Mouse (Mus musculus): Measurements from ENCODE around the gene Gnl2.

Gnl2 gene

GRCm38 (mm10) chr4:125015806-125016635, at the start of gene Gnl2:
TSS of gene Gnl2 (plus strand) at chr4:125016585.
- ATAC-seq (ENCODE audit: insufficient number of reproducible peaks, low FRiP score, low TSS enrichment), result no peak

GRCm38 (mm10) chr4:124968711-124969110, 47.7 kb upstream of the Gnl2 start:
- no peak for ATAC-seq (ENCODE audit: insufficient number of reproducible peaks, low FRiP score, low TSS enrichment)

GRCm38 (mm10) chr4:124969219-124969848, 47.1 kb upstream of the Gnl2 start:
- ATAC-seq (ENCODE audit: insufficient number of reproducible peaks, low FRiP score, low TSS enrichment), result no peak

GRCm38 (mm10) chr4:124970194-124970593, 46.2 kb upstream of the Gnl2 start:
- no peak for ATAC-seq (ENCODE audit: insufficient number of reproducible peaks, low FRiP score, low TSS enrichment)

GRCm38 (mm10) chr4:124970677-124971076, 45.7 kb upstream of the Gnl2 start:
- no peak for ATAC-seq (ENCODE audit: insufficient number of reproducible peaks, low FRiP score, low TSS enrichment)

DNA sequence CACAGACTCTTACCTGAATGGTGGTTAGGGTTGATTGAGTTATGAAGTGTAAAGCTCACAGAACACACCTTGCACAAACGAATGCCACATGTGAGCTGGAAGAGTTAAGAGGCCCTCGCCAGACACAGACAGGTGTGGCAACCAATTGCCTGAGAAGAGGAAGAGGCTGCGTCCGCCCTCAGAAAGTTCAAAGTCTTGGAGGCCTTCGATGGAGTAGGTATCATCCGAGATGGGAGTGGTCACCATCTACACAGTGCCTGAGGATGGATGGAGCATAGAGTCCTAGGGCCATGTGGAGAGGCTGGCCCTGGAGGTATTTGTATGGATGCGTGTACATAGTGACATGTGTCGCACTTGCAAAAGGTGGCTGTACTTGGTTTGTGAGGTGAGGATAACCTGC, 45.3 kb upstream of the Gnl2 start:
- ATAC-seq (ENCODE audit: insufficient number of reproducible peaks, low FRiP score, low TSS enrichment), result no peak

DNA sequence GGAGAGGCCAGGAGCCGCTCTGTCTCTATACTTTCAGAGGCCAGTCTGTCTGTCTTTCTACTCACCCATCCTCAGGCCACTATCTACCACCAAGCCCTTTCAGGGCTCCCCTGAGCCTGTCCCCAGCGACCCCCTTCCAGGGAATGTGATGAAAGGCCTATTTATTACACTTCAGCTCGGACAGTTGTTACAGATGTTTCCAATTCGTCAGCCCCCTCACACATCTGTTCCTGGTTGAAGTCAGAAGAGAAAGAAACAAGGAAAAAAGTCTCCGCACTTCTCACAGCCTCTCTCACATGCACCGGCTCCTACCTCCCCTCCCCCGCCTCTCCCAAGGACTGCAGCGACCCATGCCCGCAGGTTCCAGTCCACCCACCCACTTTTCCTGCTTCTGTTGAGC, 44.1 kb upstream of the Gnl2 start:
- no peak for ATAC-seq (ENCODE audit: insufficient number of reproducible peaks, low FRiP score, low TSS enrichment)

DNA sequence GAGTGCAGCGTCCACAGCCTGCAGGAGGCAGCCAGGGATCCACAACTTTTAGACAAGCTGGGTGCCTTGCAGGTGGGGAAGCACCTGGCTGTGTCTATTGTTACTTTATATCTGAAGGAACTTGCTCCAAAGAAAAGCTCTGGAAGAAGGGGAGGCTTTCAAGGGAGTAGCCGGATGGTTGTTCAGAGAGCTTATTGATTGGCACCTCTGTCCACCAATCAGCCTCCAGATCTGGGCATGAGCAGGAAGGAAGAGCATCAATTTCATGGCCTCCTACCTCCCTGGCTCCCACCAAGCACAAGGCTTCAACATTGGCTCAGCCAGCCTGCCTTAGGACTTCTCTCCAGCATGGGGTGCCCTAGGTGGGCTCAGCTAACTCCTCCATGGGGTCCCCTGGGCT, 43.1 kb upstream of the Gnl2 start:
- ATAC-seq (ENCODE audit: insufficient number of reproducible peaks, low FRiP score, low TSS enrichment), result no peak

DNA sequence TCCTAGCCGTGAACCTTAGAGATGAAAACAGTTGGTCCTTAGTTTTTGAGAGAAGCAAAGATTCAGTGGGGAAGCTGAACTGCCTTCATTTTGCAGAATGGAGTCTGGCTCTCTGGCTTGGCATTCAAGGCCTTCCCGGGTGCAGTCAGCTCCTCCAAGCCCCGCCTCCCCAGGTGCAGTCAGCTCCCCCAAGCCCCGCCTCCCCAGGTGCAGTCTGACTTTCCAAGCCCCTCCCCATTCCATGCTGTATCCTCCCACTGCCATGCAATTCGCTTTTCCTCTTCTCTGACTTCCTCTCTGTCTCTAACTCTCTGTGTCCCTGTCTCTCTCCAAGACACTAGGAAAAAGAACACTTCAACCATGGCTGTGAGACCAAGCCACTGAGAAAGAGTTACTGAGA, 38.2 kb upstream of the Gnl2 start:
- no peak for ATAC-seq (ENCODE audit: insufficient number of reproducible peaks, low FRiP score, low TSS enrichment)

DNA sequence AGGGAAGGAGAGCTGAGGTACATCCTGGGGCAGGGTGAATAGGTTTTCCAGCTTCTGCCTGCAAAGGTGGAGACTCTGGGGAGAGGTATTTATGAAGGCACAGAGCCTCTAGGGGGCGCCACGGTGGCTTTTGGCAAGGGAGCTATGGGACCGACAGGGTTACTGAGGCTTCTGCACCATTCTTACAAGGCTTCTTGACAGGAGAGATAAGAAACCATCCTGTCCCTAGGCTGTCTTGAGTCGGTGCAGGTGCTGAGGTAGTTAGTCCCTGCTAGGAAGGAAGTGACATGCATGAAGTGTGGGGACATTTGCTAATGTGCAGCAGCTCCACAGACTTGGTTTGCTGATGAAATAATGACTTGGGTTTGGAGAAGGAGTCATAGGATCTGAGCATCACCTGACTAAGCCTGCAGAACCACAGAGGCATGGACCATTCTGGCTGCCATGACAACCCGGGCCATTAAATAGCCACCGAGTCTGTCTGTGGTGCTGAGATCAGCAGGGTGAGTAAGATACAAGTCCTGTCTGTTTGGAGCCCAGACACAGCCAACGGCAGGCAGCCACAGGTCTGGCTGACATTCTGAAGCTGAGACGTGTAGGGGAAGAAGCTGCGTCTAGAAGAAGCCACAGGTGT, 32.4 kb upstream of the Gnl2 start:
- ATAC-seq (ENCODE audit: insufficient number of reproducible peaks, low FRiP score, low TSS enrichment), result no peak

DNA sequence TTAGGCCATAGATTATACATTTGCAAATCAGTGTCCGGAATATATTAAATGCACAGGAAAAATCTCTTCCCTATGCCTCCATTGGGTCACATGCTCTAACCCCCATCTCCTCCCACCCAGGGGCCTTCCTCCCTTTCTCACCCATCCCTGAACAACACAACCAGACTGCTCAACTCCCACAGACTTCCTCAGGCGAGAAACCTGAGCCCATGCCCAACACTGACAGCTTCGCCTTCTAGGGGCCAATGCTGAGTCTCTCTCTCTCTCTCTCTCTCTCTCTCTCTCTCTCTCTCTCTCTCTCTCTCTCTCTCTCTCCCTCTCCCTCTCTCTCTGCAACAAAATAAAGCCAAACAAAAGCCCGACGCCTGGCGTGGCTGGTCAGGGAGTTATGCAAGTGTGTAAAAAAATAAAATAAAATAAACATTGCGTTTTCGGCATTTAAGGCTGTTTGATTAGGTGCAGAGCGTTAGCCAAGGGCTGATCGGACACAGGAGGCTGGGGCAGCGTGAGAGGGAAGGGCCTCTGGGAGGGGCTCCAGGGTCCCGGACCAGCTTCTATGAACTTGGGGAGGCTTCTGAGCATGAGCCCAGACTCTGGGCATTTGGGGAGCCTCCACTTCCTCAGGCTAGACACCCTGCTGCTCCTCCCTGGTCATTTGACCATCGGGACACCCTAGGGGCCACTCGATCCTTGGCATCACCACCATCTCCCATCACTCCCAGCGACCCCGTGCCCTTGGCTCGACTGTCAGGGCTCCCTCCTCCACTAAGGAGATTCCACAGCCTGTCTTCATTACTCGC, 31.3 kb upstream of the Gnl2 start:
- no peak for ATAC-seq (ENCODE audit: insufficient number of reproducible peaks, low FRiP score, low TSS enrichment)

- ATAC-seq (ENCODE audit: insufficient number of reproducible peaks, low FRiP score, low TSS enrichment), result no peak
Measured at GRCm38 (mm10) chr4:124985671-124986602, 30.4 kb upstream of the Gnl2 start, which contains the start of gene Rspo1. TSS of gene Rspo1 (plus strand) at chr4:124986430.

- no peak for ATAC-seq (ENCODE audit: insufficient number of reproducible peaks, low FRiP score, low TSS enrichment)
Measured at GRCm38 (mm10) chr4:124986739-124987710, 29.4 kb upstream of the Gnl2 start.

DNA sequence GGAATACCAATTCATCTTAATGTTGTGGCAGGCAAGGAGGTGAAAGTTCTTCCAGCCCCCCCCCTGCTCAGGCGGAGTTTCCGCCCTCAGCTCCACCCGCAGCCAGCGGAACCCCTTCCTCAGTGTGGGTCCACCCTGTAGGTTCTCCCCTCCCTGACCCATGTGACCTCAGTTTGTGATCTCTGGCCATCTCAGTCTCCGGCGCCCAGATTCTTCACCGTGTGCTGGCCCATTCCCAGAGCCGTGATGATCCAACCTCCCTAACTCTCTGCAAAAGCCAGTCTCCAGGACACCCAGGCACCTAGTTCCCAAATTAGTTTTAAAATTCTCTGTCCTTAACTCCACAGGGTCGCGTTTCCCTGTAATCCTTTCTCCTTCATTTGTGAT, 28.7 kb upstream of the Gnl2 start:
- no peak for ATAC-seq (ENCODE audit: insufficient number of reproducible peaks, low FRiP score, low TSS enrichment)

DNA sequence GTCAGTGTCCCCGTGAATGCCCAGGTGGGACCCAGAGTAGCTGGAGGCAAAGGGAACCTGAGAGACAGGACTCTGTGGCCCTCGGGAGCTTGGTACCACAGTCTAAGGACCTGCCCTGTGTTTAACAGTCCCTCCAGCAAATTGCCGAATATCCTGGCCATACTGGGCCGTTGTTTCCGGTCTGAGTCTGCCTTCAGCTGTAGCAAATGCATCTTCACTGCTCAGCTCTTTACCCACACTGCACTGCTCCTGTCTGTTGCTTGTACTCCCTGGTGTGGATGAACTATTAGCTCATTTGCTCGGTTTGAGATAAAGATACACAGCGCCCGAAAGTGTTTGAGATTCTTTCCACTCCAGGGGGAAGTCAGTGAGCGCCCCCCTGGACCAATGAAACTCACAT, 28.0 kb upstream of the Gnl2 start:
- ATAC-seq (ENCODE audit: insufficient number of reproducible peaks, low FRiP score, low TSS enrichment), result no peak

DNA sequence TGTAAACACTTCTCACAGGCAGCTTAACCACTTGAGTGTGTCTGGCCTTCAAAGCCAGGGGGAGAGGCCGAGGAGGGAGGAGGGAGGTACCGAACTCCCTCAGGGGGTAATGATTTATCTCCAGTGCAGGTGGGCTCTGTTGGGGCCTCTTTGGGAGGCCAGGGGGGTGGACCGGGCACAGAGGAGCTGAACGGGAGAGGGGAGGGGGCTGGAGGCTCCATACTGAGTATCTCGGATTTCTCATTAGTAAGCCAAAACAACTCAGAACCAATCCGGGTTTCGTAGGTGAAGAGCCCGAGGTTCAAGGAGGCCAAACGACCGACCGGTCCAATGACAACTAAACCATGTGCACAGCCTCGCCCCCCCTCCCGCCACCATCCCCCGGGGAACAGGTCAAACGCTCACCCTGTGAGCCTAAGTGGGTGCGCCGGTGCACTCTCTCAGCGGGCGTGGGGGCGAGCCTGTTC, 26.6 kb upstream of the Gnl2 start:
- no peak for ATAC-seq (ENCODE audit: insufficient number of reproducible peaks, low FRiP score, low TSS enrichment)

DNA sequence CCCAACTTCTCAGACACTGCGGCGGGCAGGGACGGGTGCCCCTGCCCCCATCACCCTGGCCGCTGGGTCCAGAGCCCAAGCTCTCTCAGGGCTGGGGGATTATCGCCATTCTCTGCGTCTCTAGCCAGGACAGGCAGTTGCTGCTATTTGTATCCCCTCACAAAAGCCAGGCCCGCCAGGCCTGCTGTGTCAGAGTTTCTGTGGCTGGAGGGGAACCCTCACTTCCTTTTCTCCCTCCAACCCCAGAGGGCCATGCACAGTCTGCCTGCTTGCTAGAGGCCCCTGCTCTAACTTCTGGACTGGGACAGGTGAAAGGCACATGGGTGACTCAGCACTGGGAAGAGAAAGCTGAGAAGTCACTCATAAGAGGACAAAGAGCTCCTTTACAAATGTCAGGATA, 26.1 kb upstream of the Gnl2 start:
- no peak for ATAC-seq (ENCODE audit: insufficient number of reproducible peaks, low FRiP score, low TSS enrichment)

- ATAC-seq (ENCODE audit: insufficient number of reproducible peaks, low FRiP score, low TSS enrichment), result no peak
Measured at GRCm38 (mm10) chr4:124997479-124998147, 18.8 kb upstream of the Gnl2 start.

Data from cerebellum, adult (tissue).